ENCODE assay signal across 8 mouse cellular contexts in the genomic region with DNA sequence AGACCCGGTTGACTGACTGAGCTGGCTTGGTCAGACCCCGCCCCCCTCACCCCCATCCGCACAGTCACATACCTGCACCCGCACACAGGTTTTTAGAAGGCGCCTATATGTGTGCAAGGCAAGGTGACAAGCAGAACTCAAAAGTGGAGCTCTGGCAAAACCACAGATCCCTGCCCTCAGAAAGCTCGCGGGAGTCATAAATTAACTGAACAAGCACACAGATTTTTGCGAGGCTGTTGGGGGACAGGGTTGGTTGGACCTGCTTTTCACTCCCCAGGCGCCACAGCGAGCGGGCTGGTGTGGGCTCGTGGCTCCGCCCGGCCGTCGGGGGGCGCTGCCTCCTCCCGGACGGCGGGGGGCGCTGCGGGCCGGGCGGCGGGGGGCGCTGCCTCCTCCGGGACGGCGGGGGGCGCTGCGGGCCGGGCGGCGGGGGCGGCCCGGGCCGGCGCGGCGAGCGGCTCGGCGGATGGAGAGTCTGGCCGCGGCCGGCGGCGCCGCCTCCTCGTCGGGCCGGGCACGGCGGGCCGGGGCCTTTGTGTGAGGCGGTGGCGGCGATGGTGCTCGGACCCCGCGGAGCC. TPM values are rescaled to one million over a fixed set of nuclear protein-coding genes. Genes with fewer than 3 reads are reported as not detected.
DNase-seq lines count a peak whose midpoint lies in the region; ATAC-seq lines count a peak whose summit lies in the region.

A gene (plus strand): TSS at position 456 of the 578 bp plus-strand sequence.

- peak; percentile 86 for DNase-seq in gastrocnemius, postnatal 14 days
- peak; percentile 85 for DNase-seq in induced T-regulatory cell, adult 2 months (ENCODE audit: low read depth)
- DNase-seq in left cerebral cortex, postnatal 14 days (ENCODE audit: low spot score in 2 of 2) = peak; percentile 51 to 74
- DNase-seq in right cerebral cortex, postnatal 25 days = peak; percentile 79

- intact Hi-C loops in gastrocnemius, postnatal 14 days (cut with DNase I; ENCODE audit: low total_unique reads) = loop anchor here (5.0 to 10.0 kb wide), 2 partner anchors 94 to 198 kb away; a partner anchor contains a TSS
- intact Hi-C loops in left cerebral cortex, postnatal 14 days (cut with DNase I) = loop anchor here (2.0 to 5.0 kb wide), 2 partner anchors 198 to 268 kb away; a partner anchor contains a TSS

- ATAC-seq in activated CD4-positive, CD25-positive, alpha-beta regulatory T cell, adult 4 months = peak; percentile 67
- ATAC-seq in common myeloid progenitor, adult 5-6 weeks (replicated peaks; ENCODE audit: low read depth, poor library complexity, severe bottlenecking) = peak; percentile 53
- ATAC-seq in megakaryocyte-erythroid progenitor cell, adult 5-6 weeks (replicated peaks; ENCODE audit: low FRiP score, low TSS enrichment, poor library complexity, severe bottlenecking) = peak; percentile 62
- no peak for ATAC-seq in monocyte, adult 5-6 weeks (replicated peaks; ENCODE audit: insufficient number of reproducible peaks, low FRiP score, low TSS enrichment, poor library complexity, severe bottlenecking)

RNA-seq across cellular contexts. Expression of the gene that starts here (rescaled TPM):
- polyA plus RNA-seq in activated CD4-positive, CD25-positive, alpha-beta regulatory T cell, adult 4 months (2017; shearing (Covaris generic)) = under 1 TPM; 0.36 to 0.45 TPM
- total RNA-seq in common myeloid progenitor, adult 5-6 weeks (2017) = 4.7 and 5.0 TPM in 2 replicates
- total RNA-seq in gastrocnemius, postnatal 14 days (2021) = 1 to 10 TPM; 4.7 to 4.9 TPM
- total RNA-seq in left cerebral cortex, postnatal 14 days (2021) = 1 to 10 TPM; 8.5 to 8.8 TPM
- 6.9 and 10.2 TPM in 2 replicates for total RNA-seq in megakaryocyte-erythroid progenitor cell, adult 5-6 weeks (2014; fragmentation: Nextera tagmentation)
- total RNA-seq in megakaryocyte-erythroid progenitor cell, adult 5-6 weeks (2017) = 3.0 and 3.4 TPM in 2 replicates
- total RNA-seq in monocyte, adult 5-6 weeks (2017) = 4.8 to 9.7 TPM (median 6.3 TPM) in 3 replicates

Comparison
In these comparisons a context has a peak if more than half of its experiments do, and no peak if none do; other contexts are left out.
1. Peak in ATAC-seq in activated CD4-positive, CD25-positive, alpha-beta regulatory T cell, adult 4 months; RNA of the gene not detected or under 1 TPM.